21 mouse cellular contexts compared by ENCODE assay signal in genomic region chr2:57539842-57540241, GRCm38 (mm10).
A peak's percentile ranks its signal among the peaks of the same experiment; 100 is the strongest.
DNase-seq lines count a peak whose midpoint lies in the region; ATAC-seq lines count a peak whose summit lies in the region.
"Had no signal": no experiment of that assay in that cellular context is flagged by ENCODE, and none has a peak within 500 bp of the region (broad histone marks: within the 10 kb centered on the region; RNA-seq: fewer than 3 reads in every experiment).

No protein-coding gene starts in this region.

- no peak for DNase-seq in frontal cortex, postnatal 25 days (ENCODE audit: low spot score in 2 of 2)
- peak; percentile 4 for DNase-seq in right cerebral cortex, adult 18-20 months
- DNase-seq in right cerebral cortex, postnatal 4 days: no peak
- DNase-seq in urinary bladder, postnatal 14 days (ENCODE audit: low spot score): no peak
- DNase-seq: adrenal gland, adult 8-10 months; adrenal gland, postnatal 14 days; adrenal gland, postnatal 36 days; B cell, adult 2 months; cerebellum, adult 11 months; cerebellum, adult 18-20 months; cerebellum, adult 8-10 months; cerebellum, adult 9-11 months; cerebellum, postnatal 14 days; cerebellum, postnatal 36 days; embryo, embryonic 11 days had no signal

- peak; percentile 89 for ATAC-seq in frontal cortex, adult (ENCODE audit: low TSS enrichment)
- ATAC-seq: activated CD4-positive, CD25-positive, alpha-beta regulatory T cell, adult 4 months; CD4-positive, CD25-positive, alpha-beta regulatory T cell, adult 4 months; forebrain, embryonic 14.5 days; forebrain, embryonic 16.5 days; Patski had no signal
